Mouse (Mus musculus) embryo, embryonic 10 days (tissue): Measurements from ENCODE around the gene Pdgfb.

Source experiments
- DNase-seq: peaks from one replicate; pipeline ENCODE4 v3.0.0-alpha.2; 2015; ENCODE audit warnings: low spot score

The Pdgfb gene

DNA sequence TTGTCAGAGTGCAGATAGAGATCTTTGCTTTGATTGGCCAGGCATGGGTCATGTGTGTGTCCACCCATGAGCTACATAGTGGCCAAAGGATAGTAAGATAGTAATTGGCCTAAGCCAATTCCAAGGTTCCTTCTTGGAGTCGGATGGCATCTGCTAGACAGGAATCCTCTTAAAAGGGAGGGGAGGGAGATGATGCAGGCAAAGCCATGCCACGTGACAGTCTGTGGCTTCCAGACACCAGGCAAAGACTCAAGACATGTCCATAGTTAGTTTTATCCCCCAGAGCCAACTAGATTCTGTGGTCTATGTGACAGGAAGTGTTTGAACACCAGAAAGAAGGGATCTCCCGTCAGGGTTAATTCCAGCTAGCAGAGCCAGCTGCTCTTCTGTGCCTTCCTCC lies 56.4 kb downstream of the Pdgfb start:
- no peak for DNase-seq

DNA sequence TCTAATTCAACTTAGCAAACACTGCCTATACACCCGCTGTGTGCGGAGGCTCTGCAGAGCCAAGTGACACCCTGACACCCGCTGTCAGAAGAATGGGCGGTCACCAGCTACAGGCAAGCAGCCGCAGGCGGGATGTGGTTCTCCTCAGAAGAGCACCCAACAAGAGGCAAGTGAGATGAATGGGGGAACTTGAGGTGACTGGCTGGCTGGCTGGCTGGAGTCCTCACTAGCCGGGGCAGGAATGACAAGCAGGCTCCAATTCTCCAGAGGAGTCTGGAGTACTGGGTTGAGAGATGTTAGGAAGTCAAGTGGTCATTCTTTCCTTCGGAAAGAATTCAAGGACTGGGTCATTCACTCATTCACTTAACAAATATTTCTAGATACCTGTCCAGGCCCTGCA lies 58.2 kb downstream of the Pdgfb start:
- DNase-seq = no peak

DNA sequence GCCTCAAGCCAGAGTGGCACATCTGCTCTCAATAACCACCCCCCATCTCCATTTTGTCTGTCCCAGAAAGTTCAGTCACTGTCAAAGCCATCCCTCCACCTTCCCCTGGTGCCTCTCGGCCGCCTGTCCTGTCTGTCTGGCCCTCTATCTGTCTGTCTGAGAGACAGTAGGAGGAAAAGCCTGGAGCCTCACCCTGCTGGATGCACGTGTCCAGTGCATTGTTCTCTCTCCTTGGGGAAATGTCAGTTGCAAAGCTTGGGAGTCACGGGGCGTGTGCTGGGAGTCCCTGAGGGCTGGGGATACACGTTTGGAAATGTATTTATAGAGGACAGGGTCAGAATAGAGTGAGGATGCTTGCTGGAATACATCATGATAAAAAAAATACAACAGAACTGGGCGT lies 61.3 kb downstream of the Pdgfb start:
- DNase-seq = no peak

DNA sequence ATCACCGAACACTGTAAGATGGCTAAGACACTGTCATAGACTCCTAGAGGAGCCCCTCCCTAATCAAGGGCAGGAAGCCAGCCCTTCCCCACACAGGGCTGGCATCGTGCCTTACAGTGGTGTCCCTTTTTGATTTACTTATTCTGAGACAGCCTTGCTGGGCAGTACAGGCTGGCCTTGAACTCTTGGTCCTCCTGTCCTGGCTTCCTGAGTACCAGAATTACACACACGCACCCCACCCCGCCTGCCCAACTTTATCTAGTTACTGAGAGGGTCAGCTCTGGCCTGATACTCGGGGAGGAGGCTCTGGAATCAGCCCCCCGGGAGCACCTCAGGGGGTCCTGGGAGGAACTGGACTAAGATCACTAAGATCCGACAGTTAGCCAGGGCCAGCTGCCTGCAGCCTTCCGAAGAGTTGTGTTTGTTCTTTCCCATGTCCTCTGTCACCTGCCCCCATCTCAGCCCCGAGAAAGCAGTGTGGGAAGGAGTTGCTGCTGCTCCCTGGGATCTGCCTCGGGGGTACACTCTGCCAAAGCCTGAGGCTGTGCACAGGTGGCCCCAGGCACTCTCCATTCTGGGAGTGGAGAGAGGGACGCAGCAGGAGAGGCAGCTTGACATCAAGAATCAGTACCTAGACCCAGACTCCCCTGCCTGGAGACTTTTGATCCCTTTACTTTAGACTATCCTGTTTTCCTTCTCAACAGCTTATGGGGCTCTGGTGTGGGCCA lies 62.1 kb downstream of the Pdgfb start:
- DNase-seq = no peak

DNA sequence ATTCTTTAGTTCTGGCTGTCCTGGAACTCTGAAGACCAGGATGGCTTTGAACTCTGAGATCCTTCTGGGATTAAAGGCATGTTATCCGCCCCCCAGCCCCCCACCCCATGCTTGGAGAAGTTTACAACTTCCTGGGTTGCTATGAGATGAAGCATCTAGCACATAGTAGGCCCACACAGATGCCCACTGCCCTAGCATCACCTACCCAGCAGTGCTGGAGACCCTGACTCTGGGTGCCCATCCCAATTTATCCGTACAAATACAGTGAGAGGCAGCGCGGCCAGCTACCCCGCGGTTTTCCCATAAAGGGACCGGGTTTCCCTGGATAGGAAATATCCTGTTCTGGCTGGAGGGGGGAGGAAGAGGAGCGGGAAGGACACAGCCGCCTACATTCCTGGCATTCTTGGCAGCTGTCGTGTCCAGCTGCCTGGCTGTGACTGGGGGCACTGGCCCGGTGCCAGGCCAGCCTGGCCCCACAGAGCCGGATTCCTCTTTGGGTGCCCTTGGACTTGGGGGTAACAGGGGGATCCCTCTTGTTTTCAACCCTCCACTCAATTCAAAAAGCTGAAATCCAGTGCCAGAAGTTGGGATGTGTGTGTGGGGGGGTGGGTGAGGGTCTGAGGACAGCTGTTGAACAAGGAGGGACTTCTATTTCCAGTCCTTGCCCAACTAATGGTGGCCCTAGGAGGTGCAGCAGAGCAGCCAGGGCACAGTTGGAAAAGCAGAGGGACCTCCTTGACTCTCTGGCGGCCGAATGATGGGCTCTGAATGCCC lies 62.9 kb downstream of the Pdgfb start:
- DNase-seq = peak; percentile 28

DNA sequence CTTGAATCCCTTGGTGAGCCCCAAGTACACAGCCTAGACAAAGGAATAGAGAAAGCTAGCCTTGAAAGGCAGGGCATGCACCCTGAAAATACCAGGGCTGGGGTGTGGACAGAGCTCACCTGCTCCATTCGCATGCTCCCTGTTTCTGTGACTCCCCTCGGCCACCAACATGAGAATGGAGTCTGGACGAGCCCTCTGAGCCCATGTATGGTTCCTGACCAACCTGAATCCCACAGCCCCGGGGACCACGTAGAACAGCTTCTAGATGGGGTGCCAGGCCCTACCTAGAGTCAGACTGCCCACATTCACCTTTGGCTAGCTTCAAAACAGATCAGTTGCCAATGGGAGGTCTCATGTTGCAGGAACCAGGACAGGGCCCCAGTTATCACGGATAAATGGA lies 63.6 kb downstream of the Pdgfb start:
- no peak for DNase-seq

DNA sequence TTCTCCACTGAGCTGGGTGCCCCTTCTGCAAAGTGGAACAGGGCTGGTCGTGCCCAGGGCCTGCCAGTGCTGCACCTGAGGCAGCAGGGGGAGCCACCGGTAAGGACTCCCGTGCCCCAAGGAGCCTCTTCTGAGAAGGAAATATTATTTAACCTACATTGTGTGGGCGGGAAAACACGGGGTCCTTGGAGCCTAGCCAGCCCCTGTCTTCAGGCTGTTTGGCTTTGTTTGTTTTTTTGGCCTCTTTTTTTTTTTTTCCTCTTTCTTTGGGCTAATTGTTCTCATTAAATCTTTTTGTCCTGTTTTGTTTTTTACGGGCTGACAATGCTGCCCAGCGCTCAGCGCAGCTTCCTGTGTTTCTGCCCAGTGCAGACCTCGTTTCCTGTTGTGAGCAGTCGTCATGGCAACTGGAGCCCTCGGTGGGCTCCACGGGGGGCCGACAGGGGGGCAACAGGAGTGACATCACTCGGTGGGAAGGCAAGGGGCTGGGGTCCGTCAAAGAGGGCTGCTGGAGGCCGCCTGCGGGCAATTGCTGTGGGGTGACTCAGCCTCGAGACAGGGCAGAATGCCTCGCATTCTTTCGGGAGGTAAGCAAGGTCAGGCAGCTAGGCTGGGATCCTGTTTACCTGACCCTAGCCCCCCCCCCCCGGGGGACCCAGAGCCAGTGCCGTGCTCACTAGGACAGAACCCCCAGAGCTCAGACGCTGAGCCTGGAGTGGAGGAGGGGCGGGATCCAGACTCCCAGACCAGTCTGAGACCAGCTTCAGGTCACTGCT lies 64.3 kb downstream of the Pdgfb start:
- DNase-seq = peak; percentile 82

DNA sequence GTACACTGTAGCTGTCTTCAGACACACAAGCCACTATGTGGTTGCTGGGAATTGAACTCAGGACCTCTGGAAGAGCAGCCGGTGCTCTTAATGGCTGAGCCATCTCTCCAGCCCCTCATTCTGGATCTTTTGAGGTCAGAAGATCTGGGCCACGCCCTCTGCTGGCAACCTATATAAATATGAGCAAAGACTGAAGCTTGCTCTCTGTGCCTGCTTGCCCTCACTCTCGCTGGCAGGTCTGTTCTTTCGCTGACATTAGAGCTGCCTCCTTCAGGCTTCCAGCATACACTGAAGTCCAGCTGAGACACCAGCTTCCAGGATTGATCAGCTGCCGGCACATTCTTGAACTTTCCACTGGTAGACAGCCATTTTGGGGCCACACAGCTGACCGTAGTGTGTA lies 67.1 kb downstream of the Pdgfb start:
- DNase-seq = no peak

DNA sequence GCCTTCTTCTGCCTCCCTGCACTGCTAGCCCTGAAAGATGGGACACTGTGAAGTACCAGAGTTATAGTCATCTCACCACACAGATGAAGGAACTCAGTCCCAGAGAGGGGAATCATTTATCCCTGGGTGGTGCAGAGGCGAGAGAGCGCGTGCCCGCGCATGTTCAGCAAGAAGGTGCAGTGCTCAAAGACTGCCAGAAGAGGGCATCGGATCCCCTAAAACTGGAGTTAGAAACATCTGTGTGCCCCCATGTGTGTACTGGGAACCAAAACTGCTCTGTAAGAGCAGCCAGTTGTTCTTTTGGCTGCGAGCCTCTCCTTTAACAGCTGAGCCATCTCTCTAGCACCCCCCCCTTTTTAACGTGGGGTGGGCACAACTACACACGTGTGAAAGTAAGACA lies 68.0 kb downstream of the Pdgfb start:
- DNase-seq = peak; percentile 51

DNA sequence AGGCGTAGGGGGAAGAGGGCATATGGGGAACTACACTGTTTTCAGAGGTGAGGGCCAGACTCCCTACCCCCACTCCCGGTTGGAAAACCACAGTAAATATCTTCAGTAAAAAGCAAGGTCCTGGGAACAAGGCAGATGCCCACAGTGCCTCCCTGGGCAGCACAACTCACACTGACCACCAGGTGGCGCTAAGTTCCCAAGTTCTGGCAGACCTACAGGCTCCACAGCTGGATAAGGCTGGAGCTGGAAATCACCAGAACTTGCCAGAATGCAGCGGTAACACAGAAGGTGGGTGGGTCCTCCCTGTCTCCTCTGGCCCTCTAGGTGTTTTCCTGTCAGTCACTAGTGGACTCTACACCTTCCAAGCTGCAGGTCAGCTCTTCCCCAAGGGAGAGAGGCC lies 68.8 kb downstream of the Pdgfb start:
- peak; percentile 96 for DNase-seq
